Mouse (Mus musculus) olfactory bulb, adult 2 months (tissue): ENCODE measurements around the gene Ctsc.

Experiments used
- CTCF ChIP-seq: fragments of 200-500 bp; IDR thresholded peaks from 2 replicates; pipeline ENCODE4 v1.5.1; 2012; ENCODE audit warnings: low read depth, mild to moderate bottlenecking, low read length, moderate library complexity; ENCODE audit not compliant: insufficient read depth
- POLR2A ChIP-seq: fragments of 200-500 bp; IDR thresholded peaks from 2 replicates; pipeline ENCODE4 v1.6.1; 2012; ENCODE audit warnings: mild to moderate bottlenecking, low read depth, low read length, moderate library complexity; ENCODE audit not compliant: insufficient read depth

DNA sequence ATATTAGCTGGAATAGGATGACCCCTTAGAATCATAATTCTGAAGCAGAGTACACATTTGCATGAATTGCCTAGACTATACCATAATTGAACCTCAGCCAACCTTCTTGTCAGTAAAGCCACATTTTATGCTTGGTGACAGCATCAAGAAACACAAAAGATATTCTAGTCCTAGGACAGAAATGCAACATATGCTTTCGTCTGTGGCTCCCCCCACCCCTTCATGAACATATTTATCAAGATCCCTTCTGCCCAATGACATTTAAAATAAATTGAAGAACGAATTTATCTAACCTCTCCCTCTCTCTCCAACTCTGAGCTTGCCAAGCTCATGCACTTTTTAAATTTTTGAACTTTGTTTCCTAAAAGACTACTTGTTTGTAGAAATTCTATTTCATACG is 38.5 kb downstream of the Ctsc start:
- TF ChIP-seq CTCF, result no peak
- TF ChIP-seq POLR2A, result no peak
